Mouse (Mus musculus) neural tube, embryonic 14.5 days (tissue): ENCODE data around the gene Lrpprc. TPM values are rescaled to one million over a fixed set of nuclear protein-coding genes. Genes with fewer than 3 reads are reported as not detected.
"Not testable (repeated sequence)": the region's sequence is repeated elsewhere in the genome, so short reads cannot be mapped to it uniquely, and the experiment has no call there.

Source experiments
- ATAC-seq: fragments of 200-750 bp; cut with Nextera tagmentation; 2 replicates; pipeline ENCODE4 v1.8.0; 2017; ENCODE audit warnings: low read depth, mild to moderate bottlenecking, moderate TSS enrichment, moderate library complexity
- H3K27ac ChIP-seq: fragments of 300-500 bp; sonication (generic); 2 replicates; pipeline ENCODE4 v1.5.1; 2014; ENCODE audit warnings: low read depth, mild to moderate bottlenecking, control low read depth, low read length, moderate library complexity, mixed read lengths
- H3K27me3 ChIP-seq: fragments of 300-500 bp; sonication (generic); 2 replicates; pipeline ENCODE4 v1.6.1; 2014; ENCODE audit warnings: low read length; ENCODE audit not compliant: control insufficient read depth, insufficient read depth
- H3K36me3 ChIP-seq: fragments of 300-500 bp; sonication (generic); 2 replicates; pipeline ENCODE4 v1.6.1; 2014; ENCODE audit warnings: low read length, mixed read lengths; ENCODE audit not compliant: control insufficient read depth, insufficient read depth
- H3K4me1 ChIP-seq: fragments of 300-500 bp; sonication (generic); 2 replicates; pipeline ENCODE4 v1.6.1; 2014; ENCODE audit warnings: low read length; ENCODE audit not compliant: control insufficient read depth, insufficient read depth
- H3K4me2 ChIP-seq: fragments of 300-500 bp; sonication (generic); 2 replicates; pipeline ENCODE4 v1.6.1; 2014; ENCODE audit warnings: mild to moderate bottlenecking, low read depth, low read length, control low read depth
- H3K4me3 ChIP-seq: fragments of 300-500 bp; sonication (generic); 2 replicates; pipeline ENCODE4 v1.5.1; 2014; ENCODE audit warnings: low read depth, low read length, control low read depth, mixed read lengths
- H3K9ac ChIP-seq: fragments of 300-500 bp; sonication (generic); replicated peaks from 2 replicates; pipeline ENCODE4 v1.6.1; 2014; ENCODE audit warnings: low read depth, mild to moderate bottlenecking, control low read depth, low read length, mixed read lengths
- H3K9me3 ChIP-seq: fragments of 300-500 bp; sonication (generic); 2 replicates; pipeline ENCODE4 v1.6.1; 2016; ENCODE audit warnings: low read length; ENCODE audit not compliant: control insufficient read depth
- WGBS: fragments of 180-500 bp; shearing (Covaris S2); extraction: QIAGEN DNeasy Blood & Tissue Kit; methylation state at CpG from one replicate; pipeline ENCODE4 v1.1.7; 2014; 5-methylcytosine and 5-hydroxymethylcytosine counted together
- polyA plus RNA-seq: library from polyadenylated mRNA; unstranded; fragments of >200 nt; fragmentation: Nextera tagmentation; extraction: Ambion mirVana; gene quantifications from 2 replicates; pipeline ENCODE4 v1.2.1, GENCODE M21; 2014

Gene Lrpprc
- polyA plus RNA-seq, 1 experiment from 2014 or later: 53.1 TPM

- not testable (repeated sequence) for H3K27me3 ChIP-seq, H3K36me3 ChIP-seq, H3K9me3 ChIP-seq, H3K27ac ChIP-seq, H3K4me1 ChIP-seq, ATAC-seq, H3K4me2 ChIP-seq, H3K9ac ChIP-seq, H3K4me3 ChIP-seq
- 85% methylated on average over 14 of the region's 14 CpGs for WGBS
Measured at GRCm38 (mm10) chr17:84814192-84814591, 23.6 kb upstream of the Lrpprc start.

GRCm38 (mm10) chr17:84792006-84792405 is 1.4 kb upstream of the Lrpprc start:
- Histone ChIP-seq H3K27me3 (no peaks in the 10 kb centered on the region), H3K4me3 (no peak overlapping the region), H3K27ac (no peak overlapping the region), H3K9me3 (no peaks in the 10 kb centered on the region), H3K9ac (no peak overlapping the region), H3K4me1 (peaks cover 18% of the 10 kb centered on the region), H3K4me2 (no peak overlapping the region), H3K36me3 (no peaks in the 10 kb centered on the region)
- 76% methylated on average over 5 of the region's 5 CpGs for WGBS
- ATAC-seq: no peak

- 4% methylated on average over 8 of the region's 8 CpGs for WGBS
- H3K4me2 ChIP-seq: peak overlapping the region; percentile 87
- no peaks in the 10 kb centered on the region for H3K27me3 ChIP-seq
- no peaks in the 10 kb centered on the region for H3K9me3 ChIP-seq
- H3K4me3 ChIP-seq: peak overlapping the region; percentile 98
- peak; percentile 33 for ATAC-seq
- peaks cover 18% of the 10 kb centered on the region for H3K4me1 ChIP-seq
- H3K27ac ChIP-seq: peak overlapping the region; percentile 81
- no peaks in the 10 kb centered on the region for H3K36me3 ChIP-seq
- peak overlapping the region; percentile 91 for H3K9ac ChIP-seq
Measured at GRCm38 (mm10) chr17:84791156-84791555, 567 bp upstream of the Lrpprc start.

- Histone ChIP-seq H3K4me1 (peaks cover 18% of the 10 kb centered on the region), H3K27ac (peak overlapping the region; percentile 81), H3K4me3 (peak overlapping the region; percentile 98), H3K27me3 (no peaks in the 10 kb centered on the region), H3K9ac (peak overlapping the region; percentile 91), H3K9me3 (no peaks in the 10 kb centered on the region), H3K36me3 (no peaks in the 10 kb centered on the region), H3K4me2 (peak overlapping the region; percentile 87)
- peak; percentile 12; the same call in 1 of the 2 replicates for ATAC-seq
- WGBS: 0% methylated on average over 22 of the region's 22 CpGs
Measured at GRCm38 (mm10) chr17:84790043-84790442, 546 bp downstream of the Lrpprc start.

GRCm38 (mm10) chr17:84788376-84789125 is 2.0 kb downstream of the Lrpprc start:
- Histone ChIP-seq H3K27ac (no peak overlapping the region), H3K4me3 (no peak overlapping the region), H3K27me3 (no peaks in the 10 kb centered on the region), H3K9me3 (no peaks in the 10 kb centered on the region), H3K36me3 (no peaks in the 10 kb centered on the region), H3K4me2 (no peak overlapping the region), H3K4me1 (peaks cover 18% of the 10 kb centered on the region), H3K9ac (no peak overlapping the region)
- WGBS: 94% methylated on average over 20 of the region's 20 CpGs
- no peak for ATAC-seq

- Histone ChIP-seq H3K9me3 (no peaks in the 10 kb centered on the region), H3K27ac (no peak overlapping the region), H3K4me1 (peaks cover 18% of the 10 kb centered on the region), H3K9ac (no peak overlapping the region), H3K4me2 (no peak overlapping the region), H3K4me3 (no peak overlapping the region), H3K27me3 (no peaks in the 10 kb centered on the region), H3K36me3 (no peaks in the 10 kb centered on the region)
- WGBS: 92% methylated on average over 11 of the region's 11 CpGs
- no peak for ATAC-seq
Measured at GRCm38 (mm10) chr17:84787477-84787876, 3.1 kb downstream of the Lrpprc start.

- no peak for ATAC-seq
- Histone ChIP-seq H3K4me2 (no peak overlapping the region), H3K4me3 (no peak overlapping the region), H3K36me3 (no peaks in the 10 kb centered on the region), H3K27ac (no peak overlapping the region), H3K4me1 (peaks cover 17% of the 10 kb centered on the region), H3K27me3 (no peaks in the 10 kb centered on the region), H3K9ac (no peak overlapping the region), H3K9me3 (no peaks in the 10 kb centered on the region)
- WGBS: 92% methylated on average over 8 of the region's 8 CpGs
Measured at GRCm38 (mm10) chr17:84786911-84787310, 3.7 kb downstream of the Lrpprc start.

GRCm38 (mm10) chr17:84785176-84785575 is 5.4 kb downstream of the Lrpprc start:
- Histone ChIP-seq H3K27me3 (no peaks in the 10 kb centered on the region), H3K9me3 (no peaks in the 10 kb centered on the region), H3K4me1 (peaks cover 9% of the 10 kb centered on the region), H3K4me2 (no peak overlapping the region), H3K9ac (no peak overlapping the region), H3K36me3 (no peaks in the 10 kb centered on the region), H3K27ac (no peak overlapping the region), H3K4me3 (no peak overlapping the region)
- 84% methylated on average over 5 of the region's 5 CpGs for WGBS
- no peak for ATAC-seq

- Histone ChIP-seq H3K36me3 (no peaks in the 10 kb centered on the region), H3K27me3 (no peaks in the 10 kb centered on the region), H3K4me2 (no peak overlapping the region), H3K9me3 (no peaks in the 10 kb centered on the region), H3K9ac (no peak overlapping the region), H3K4me1 (no peaks in the 10 kb centered on the region), H3K4me3 (no peak overlapping the region), H3K27ac (no peak overlapping the region)
- 96% methylated on average over 5 of the region's 5 CpGs for WGBS
- no peak for ATAC-seq
Measured at GRCm38 (mm10) chr17:84783491-84783890, 7.1 kb downstream of the Lrpprc start.
